Mouse (Mus musculus) ES-CJ7 (cell line): ENCODE data around the gene Tmcc3.

Source experiments
- DNase-seq: peaks from one replicate; pipeline ENCODE4 v3.0.0; 2011; ENCODE audit warnings: low read depth, low spot score

The Tmcc3 gene

GRCm38 (mm10) chr10:94631541-94632113, 319.9 kb downstream of the Tmcc3 start:
- DNase-seq = no peak

- DNase-seq = no peak
Measured at GRCm38 (mm10) chr10:94632245-94632644, 320.5 kb downstream of the Tmcc3 start.

DNA sequence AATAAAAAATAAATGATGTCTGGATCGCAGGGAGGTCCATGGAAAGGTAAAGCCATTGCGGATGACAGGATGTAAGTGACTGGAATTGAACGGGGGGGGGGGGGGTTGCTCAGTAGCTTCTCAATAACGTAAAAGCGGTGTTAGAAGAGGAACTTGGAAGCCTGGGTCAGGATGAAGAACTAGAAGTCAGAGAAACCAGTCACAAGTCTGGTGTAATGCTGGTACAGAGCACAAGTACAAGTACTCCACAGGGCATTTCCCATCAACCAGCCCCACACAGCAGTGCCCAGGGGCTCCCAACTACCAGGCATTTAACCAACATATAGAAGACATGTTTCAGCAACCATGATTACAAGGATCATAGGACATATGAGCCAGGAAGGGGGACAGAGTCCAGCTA, 326.9 kb downstream of the Tmcc3 start:
- no peak for DNase-seq

DNA sequence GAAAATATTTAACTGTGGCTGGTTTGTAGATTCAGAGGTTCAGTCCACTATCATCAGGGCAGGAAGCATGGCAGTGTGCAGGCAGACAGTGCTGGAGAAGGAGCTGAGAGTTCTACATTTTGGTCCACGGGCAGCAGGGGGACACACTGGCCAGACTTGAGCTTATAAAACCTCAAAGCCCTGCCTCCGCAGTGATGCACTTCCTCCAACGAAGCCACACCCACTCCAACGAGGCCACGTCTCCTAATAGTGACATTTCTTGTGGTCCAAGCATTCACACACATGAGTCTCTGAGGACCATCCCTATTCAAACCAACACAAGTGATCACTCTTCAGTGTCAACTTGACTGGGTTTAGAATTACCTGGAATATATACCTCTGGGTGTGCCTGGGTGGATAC, 327.5 kb downstream of the Tmcc3 start:
- no peak for DNase-seq

- DNase-seq = no peak
Measured at GRCm38 (mm10) chr10:94640067-94640466, 328.3 kb downstream of the Tmcc3 start.
